Mouse (Mus musculus) E14TG2a.4 (cell line): ENCODE measurements around the gene Ndufb10.

ENCODE experiments used
- H3K27me3 ChIP-seq: 2 replicates; pipeline ENCODE4 v1.6.1; 2014; ENCODE audit warnings: low read length, control low read depth; ENCODE audit not compliant: insufficient read depth
- H3K36me3 ChIP-seq: 2 replicates; pipeline ENCODE4 v1.6.1; 2014; ENCODE audit warnings: low read length, control low read depth; ENCODE audit not compliant: insufficient read depth
- H3K4me1 ChIP-seq: replicated peaks from 2 replicates; pipeline ENCODE4 v1.6.1; 2014; ENCODE audit warnings: low read depth, low read length, control low read depth
- H3K4me3 ChIP-seq: replicated peaks from 2 replicates; pipeline ENCODE4 v1.5.1; 2014; ENCODE audit warnings: mild to moderate bottlenecking, low read length
- H3K9me3 ChIP-seq: 2 replicates; pipeline ENCODE4 v1.6.1; 2014; ENCODE audit warnings: low read length, control low read depth
- CTCF ChIP-seq: conservative IDR thresholded peaks from 2 replicates; pipeline ENCODE4 v1.5.1; 2014; ENCODE audit warnings: low read length
- NANOG ChIP-seq: IDR thresholded peaks from 2 replicates; pipeline ENCODE4 v1.6.1; 2014; ENCODE audit warnings: borderline replicate concordance, low read length, mixed read lengths
- POU5F1 ChIP-seq: IDR thresholded peaks from 2 replicates; pipeline ENCODE4 v1.6.1; 2014; ENCODE audit warnings: low read length, borderline replicate concordance

The Ndufb10 gene

DNA sequence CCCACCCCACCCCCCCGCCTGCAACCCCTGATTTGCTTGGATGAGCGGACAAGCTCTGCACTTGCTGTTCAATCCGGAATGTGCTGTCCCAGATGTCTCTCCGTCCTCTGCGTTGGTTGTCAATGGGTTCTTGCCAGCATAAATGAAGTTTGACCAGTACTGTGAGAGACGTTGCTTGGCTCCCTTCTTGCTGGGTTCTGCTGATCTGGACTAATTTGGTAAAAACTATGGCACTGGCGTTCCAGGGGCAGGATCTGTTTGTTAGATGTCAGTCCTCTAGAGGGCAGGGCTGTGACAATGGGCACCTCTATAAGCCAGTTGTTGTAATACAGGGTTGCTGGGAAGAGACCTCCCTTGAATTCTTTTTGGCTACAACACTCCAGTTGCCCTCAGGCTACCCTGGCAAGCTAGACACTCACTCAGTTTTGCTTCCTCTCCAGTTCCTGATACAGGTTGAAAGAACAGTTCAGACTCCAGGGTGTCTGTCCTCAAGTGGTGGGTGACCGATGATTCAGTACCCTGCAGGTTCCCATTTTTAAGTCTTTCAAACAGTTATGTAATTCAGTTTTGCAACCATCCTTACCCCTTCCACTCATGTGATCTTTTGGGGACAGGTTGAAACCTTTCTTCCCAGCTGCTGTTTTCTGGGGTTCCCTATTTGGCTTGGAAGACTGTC lies 13.0 kb upstream of the Ndufb10 start:
- H3K9me3 ChIP-seq, result no peaks in the 10 kb centered on the region
- no peaks in the 10 kb centered on the region for H3K27me3 ChIP-seq

DNA sequence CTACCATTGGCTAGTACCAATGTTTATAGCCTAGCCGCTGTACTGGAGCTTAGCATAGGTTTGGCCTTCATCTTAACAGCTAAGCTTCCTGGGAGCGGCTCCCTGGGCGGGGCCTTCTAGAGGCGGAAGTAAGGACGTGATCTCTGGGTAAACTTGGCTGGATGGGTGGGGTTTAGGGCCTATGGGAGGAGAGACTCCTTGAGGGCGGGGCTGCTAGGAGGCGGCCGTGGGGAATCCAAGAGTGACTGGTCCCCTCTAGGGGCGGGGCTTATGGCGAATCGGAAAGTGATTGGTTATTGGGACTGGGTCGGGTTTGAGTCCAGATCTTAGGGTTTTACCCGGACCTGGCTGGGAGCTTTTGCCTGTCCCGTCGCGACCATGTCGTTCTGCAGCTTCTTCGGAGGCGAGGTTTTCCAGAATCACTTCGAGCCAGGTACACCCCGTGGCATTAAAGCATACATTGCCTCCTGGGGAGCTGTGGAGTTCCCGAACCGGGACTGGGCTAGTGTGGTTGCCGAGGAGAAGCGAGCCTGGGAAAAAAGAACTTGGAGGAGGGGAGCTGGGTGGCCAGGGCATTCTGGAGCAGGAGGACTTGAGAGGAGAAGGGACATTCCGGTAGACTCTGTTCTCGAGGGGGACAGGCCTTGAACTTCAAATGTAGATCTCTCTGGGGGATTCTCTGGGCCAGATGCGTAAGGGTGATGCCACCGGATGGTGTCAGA lies 12.2 kb upstream of the Ndufb10 start, which contains the start of gene Msrb1:
TSS of gene Msrb1 (plus strand) at position 313 of the 722 bp plus-strand sequence.
- no peaks in the 10 kb centered on the region for H3K9me3 ChIP-seq
- H3K27me3 ChIP-seq, result no peaks in the 10 kb centered on the region
- peak within 1 kb of the TSS; percentile 91 for H3K4me3 ChIP-seq
- TF ChIP-seq NANOG (no peak), CTCF (no peak), POU5F1 (no peak)
- H3K36me3 ChIP-seq, result peaks cover 14% of the 10 kb centered on the region
- peaks cover 70% of the 10 kb centered on the region for H3K4me1 ChIP-seq

More for the DNA sequence above, 13.0 kb upstream of the Ndufb10 start:
- Histone ChIP-seq H3K36me3 (peaks cover 20% of the 10 kb centered on the region), H3K4me3 (peak overlapping the region; percentile 91), H3K4me1 (peaks cover 64% of the 10 kb centered on the region)
- TF ChIP-seq POU5F1 (no peak), CTCF (no peak), NANOG (no peak)

DNA sequence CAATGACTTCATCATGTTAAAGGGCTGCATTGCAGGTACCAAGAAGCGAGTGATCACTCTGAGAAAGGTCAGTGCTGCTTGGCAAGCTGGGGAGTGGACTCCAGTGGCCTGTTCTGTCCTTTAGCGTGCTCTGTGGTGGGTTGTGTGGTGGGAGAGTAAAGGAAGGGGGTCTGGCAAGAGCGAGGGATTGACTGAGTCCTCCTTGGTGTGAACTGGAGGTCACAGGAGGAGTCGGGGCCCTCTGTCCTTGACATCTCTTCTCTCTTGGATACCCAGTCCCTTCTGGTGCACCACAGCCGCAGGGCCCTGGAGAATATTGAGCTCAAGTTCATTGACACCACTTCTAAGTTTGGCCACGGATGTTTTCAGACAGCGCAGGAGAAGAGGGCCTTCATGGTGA lies 11.2 kb upstream of the Ndufb10 start:
- Histone ChIP-seq H3K27me3 (no peaks in the 10 kb centered on the region), H3K36me3 (peaks cover 6% of the 10 kb centered on the region), H3K4me1 (peaks cover 74% of the 10 kb centered on the region), H3K9me3 (no peaks in the 10 kb centered on the region), H3K4me3 (peak overlapping the region; percentile 91)
- no peak for TF ChIP-seq POU5F1
- TF ChIP-seq CTCF, result no peak
- TF ChIP-seq NANOG, result no peak

DNA sequence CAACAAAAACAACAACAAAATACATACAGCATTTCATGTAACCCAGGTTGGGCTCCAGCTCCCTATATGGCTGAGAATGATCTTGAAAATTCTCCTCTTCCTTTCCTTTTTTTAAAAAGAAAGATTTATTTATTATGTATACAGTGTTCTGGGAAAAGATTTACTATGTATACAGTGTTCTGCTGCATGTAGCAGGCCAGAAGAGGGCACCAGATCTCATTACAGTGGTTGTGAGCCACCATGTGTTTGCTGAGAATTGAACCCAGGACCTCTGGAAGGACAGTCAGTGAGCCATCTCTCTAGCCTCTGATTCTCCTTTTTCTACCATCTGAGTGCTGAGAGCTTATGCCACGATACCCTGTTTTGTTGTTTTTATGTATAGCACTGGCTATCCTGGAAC lies 10.2 kb upstream of the Ndufb10 start:
- H3K27me3 ChIP-seq, result no peaks in the 10 kb centered on the region
- no peaks in the 10 kb centered on the region for H3K36me3 ChIP-seq
- H3K4me3 ChIP-seq, result no peak overlapping the region
- no peaks in the 10 kb centered on the region for H3K9me3 ChIP-seq
- H3K4me1 ChIP-seq, result peaks cover 66% of the 10 kb centered on the region
- TF ChIP-seq NANOG (no peak), CTCF (no peak; the same call in 1 of the 2 replicates), POU5F1 (no peak)

DNA sequence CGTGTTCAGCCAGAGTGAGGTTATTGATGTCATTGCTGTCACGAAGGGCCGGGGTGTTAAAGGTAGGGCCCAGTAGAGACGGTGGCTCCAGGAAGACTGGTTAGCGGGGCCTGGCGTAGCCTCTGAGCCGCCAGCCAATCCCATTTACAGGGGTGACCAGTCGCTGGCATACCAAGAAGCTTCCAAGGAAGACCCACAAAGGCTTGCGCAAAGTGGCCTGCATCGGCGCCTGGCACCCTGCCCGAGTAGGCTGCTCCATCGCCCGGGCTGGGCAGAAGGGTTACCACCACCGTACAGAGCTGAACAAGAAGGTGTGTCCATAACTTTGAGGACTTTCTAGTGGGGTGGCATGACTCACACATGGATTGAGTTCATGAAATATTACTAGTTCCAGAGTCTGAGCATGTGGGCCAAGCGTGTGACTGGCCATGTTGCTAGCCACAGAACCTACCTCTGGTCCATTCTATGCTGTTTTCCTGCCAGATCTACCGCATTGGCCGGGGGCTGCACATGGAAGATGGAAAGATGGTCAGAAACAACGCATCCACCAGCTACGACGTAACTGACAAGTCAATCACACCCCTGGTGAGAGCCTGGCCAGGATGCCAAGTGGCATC lies 9.3 kb upstream of the Ndufb10 start:
- Histone ChIP-seq H3K4me1 (peaks cover 68% of the 10 kb centered on the region), H3K9me3 (no peaks in the 10 kb centered on the region), H3K27me3 (no peaks in the 10 kb centered on the region), H3K4me3 (0 out of 2 replicates have a peak overlapping the region, but pooled peaks have one; percentile 17), H3K36me3 (no peaks in the 10 kb centered on the region)
- TF ChIP-seq CTCF, result no peak
- TF ChIP-seq NANOG, result no peak
- no peak for TF ChIP-seq POU5F1

DNA sequence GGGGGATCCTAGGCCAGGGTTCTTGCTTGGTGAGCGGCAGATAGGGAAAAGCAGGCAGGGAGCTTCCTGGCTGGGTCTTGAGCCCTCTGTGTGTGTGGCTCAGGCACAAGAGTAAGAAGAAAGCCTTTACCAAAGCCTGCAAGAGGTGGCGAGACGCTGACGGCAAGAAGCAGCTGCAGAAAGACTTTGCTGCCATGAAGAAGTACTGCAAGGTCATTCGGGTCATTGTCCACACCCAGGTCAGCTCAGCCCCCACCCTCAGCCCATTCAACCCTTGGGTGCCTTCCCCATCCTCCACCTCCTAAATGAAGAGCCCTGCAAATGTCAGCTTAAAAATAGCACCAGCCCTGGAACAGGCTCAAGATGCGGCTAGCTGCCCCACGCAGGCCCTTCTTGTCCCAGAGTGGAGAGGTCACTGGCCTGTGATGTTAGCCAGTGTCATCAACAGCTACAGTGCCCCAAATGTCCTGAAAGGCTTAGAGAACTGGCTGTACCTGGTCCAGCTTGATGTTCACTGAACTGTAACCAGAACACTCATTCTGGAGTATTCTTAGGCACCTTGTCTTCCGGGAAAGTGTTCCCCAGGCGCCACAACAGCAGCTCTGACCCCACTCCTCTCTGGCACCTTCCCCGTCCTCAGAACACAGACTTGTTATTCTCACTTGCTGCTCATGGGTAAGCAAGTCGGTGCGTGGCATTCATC lies 8.1 kb upstream of the Ndufb10 start:
- no peak for TF ChIP-seq NANOG
- TF ChIP-seq POU5F1, result no peak
- no peak for TF ChIP-seq CTCF
- Histone ChIP-seq H3K4me3 (0 out of 2 replicates have a peak overlapping the region, but pooled peaks have one; percentile 10), H3K36me3 (no peaks in the 10 kb centered on the region)

DNA sequence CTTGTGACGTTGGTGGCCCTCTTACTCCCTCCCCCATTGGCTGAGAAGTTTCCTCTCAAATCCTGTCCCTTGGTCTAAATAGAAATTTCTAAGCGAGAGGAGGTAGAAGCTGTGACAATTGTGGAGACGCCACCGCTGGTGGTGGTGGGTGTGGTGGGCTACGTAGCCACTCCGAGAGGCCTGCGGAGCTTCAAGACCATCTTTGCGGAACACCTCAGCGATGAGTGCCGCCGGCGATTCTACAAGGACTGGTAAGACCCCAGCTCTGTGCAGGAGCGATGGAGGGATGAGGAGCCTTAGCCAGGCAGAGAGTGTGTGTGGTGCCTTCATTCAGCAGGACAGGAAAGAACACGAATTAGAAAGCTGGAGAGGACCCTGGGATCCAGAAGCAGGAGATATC lies 6.5 kb upstream of the Ndufb10 start:
- TF ChIP-seq NANOG (no peak), CTCF (no peak), POU5F1 (no peak)
- Histone ChIP-seq H3K27me3 (no peaks in the 10 kb centered on the region), H3K9me3 (no peaks in the 10 kb centered on the region), H3K36me3 (no peaks in the 10 kb centered on the region), H3K4me1 (peaks cover 60% of the 10 kb centered on the region), H3K4me3 (no peak overlapping the region)

More for the DNA sequence above, 8.1 kb upstream of the Ndufb10 start:
- H3K4me1 ChIP-seq, result peaks cover 69% of the 10 kb centered on the region
- no peaks in the 10 kb centered on the region for H3K27me3 ChIP-seq
- H3K9me3 ChIP-seq, result no peaks in the 10 kb centered on the region

DNA sequence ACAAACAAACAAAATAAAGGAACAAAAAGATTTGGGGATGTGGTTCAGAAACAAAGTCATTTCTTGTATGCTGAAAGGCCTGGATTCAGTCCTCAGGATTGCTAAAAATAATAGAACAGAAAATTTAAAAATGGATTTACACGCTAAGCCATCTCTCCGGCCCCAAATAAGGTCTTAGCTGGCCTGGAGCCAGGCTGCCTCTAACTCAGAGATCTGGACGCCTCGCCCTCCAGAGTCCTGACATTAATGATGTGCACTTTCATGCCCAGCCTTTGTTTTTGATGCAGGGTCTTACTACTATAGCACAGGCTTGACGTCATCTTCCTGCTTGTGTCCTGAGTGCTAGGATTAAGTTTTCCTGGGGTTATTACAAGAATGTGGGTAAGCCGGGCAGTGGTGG lies 4.8 kb upstream of the Ndufb10 start:
- TF ChIP-seq POU5F1, result no peak
- TF ChIP-seq NANOG, result no peak
- no peak for TF ChIP-seq CTCF
- H3K9me3 ChIP-seq, result no peaks in the 10 kb centered on the region
- H3K36me3 ChIP-seq, result no peaks in the 10 kb centered on the region

More for the DNA sequence above, 4.8 kb upstream of the Ndufb10 start:
- Histone ChIP-seq H3K4me3 (no peak overlapping the region), H3K27me3 (no peaks in the 10 kb centered on the region), H3K4me1 (peaks cover 56% of the 10 kb centered on the region)
